Mouse (Mus musculus) left cerebral cortex, adult 18-20 months (tissue): ENCODE results near the gene Lamp1. TPM values are rescaled to one million over a fixed set of nuclear protein-coding genes. Genes with fewer than 3 reads are reported as not detected.

Source experiments
- DNase-seq, 2 experiments: peaks; one replicate each; pipeline ENCODE4 v3.0.0; 2021 to 2022; ENCODE audit warnings: low spot score in 2 of 2, mixed read lengths in 1 of 2
- total RNA-seq, 2 experiments: library from RNA; stranded (reverse); gene quantifications; 2 replicates each; pipeline ENCODE4 v1.2.3; 2021

Lamp1 gene
- total RNA-seq, 2 experiments from 2014 or later, result 269 to 280 TPM

GRCm38 (mm10) chr8:13199385-13200061, 40.6 kb downstream of the Lamp1 start:
- DNase-seq, result no peak

GRCm38 (mm10) chr8:13200301-13201012, 41.5 kb downstream of the Lamp1 start, which contains the start of gene Grtp1:
Grtp1 (minus strand) TSS chr8:13200620.
- peak; percentile 9 to 16 for DNase-seq

GRCm38 (mm10) chr8:13201013-13201334, 42.0 kb downstream of the Lamp1 start:
- no peak for DNase-seq

GRCm38 (mm10) chr8:13202041-13202440, 43.1 kb downstream of the Lamp1 start:
- DNase-seq, result no peak

GRCm38 (mm10) chr8:13202806-13203205, 43.8 kb downstream of the Lamp1 start:
- DNase-seq, result no peak

GRCm38 (mm10) chr8:13203472-13203871, 44.5 kb downstream of the Lamp1 start:
- no peak for DNase-seq

GRCm38 (mm10) chr8:13204371-13205140, 45.6 kb downstream of the Lamp1 start:
- DNase-seq, result no peak

GRCm38 (mm10) chr8:13205311-13205710, 46.4 kb downstream of the Lamp1 start:
- no peak for DNase-seq

- no peak for DNase-seq
Observed at GRCm38 (mm10) chr8:13206290-13206689, 47.3 kb downstream of the Lamp1 start.

- DNase-seq, result no peak
Observed at GRCm38 (mm10) chr8:13208627-13209355, 49.8 kb downstream of the Lamp1 start.

- no peak for DNase-seq
Observed at GRCm38 (mm10) chr8:13209770-13210169, 50.8 kb downstream of the Lamp1 start.

- DNase-seq, result peak; percentile 88 to 92
Observed at GRCm38 (mm10) chr8:13213479-13214268, 54.7 kb downstream of the Lamp1 start.

GRCm38 (mm10) chr8:13216386-13216785, 57.4 kb downstream of the Lamp1 start:
- DNase-seq, result no peak

- no peak for DNase-seq
Observed at GRCm38 (mm10) chr8:13217093-13217492, 58.1 kb downstream of the Lamp1 start.

GRCm38 (mm10) chr8:13217986-13218385, 59.0 kb downstream of the Lamp1 start:
- no peak for DNase-seq

- no peak for DNase-seq
Observed at GRCm38 (mm10) chr8:13218441-13218840, 59.5 kb downstream of the Lamp1 start.

GRCm38 (mm10) chr8:13224426-13224825, 65.5 kb downstream of the Lamp1 start:
- DNase-seq, result no peak
